Mouse (Mus musculus): ENCODE results near the gene Klhl18. TPM values are rescaled to one million over a fixed set of nuclear protein-coding genes. Genes with fewer than 3 reads are reported as not detected.

The Klhl18 gene
- total and polyA plus RNA-seq, 2 experiments from 2014 or later, result 19.0 to 32.1 TPM

- Histone ChIP-seq H3K9me3 (ENCODE audit: low read length) (no peaks in the 10 kb centered on the region), H3K9ac (replicated peaks; ENCODE audit: low read length) (no peak overlapping the region), H3K36me3 (ENCODE audit: insufficient read depth, low read length) (no peaks in the 10 kb centered on the region), H3K4me2 (ENCODE audit: low read depth, low read length) (no peak overlapping the region), H3K27ac (no peak overlapping the region), H3K4me1 (ENCODE audit: insufficient read depth, low read length) (no peaks in the 10 kb centered on the region), H3K4me3 (ENCODE audit: low read length) (no peak overlapping the region), H3K27me3 (ENCODE audit: insufficient read depth, low read length) (no peaks in the 10 kb centered on the region)
- DNase-seq (ENCODE audit: low spot score), result no peak
- peak; percentile 51 for TF ChIP-seq CTCF (IDR thresholded peaks at IDR 0.05; ENCODE audit: low read depth)
- ATAC-seq, result no peak
- WGBS, result 87% methylated on average over 3 of the region's 3 CpGs
Observed at GRCm38 (mm10) chr9:110466179-110466578, 10.3 kb downstream of the Klhl18 start.

GRCm38 (mm10) chr9:110465336-110465735, 11.2 kb downstream of the Klhl18 start:
- Histone ChIP-seq H3K9ac (replicated peaks; ENCODE audit: low read length) (no peak overlapping the region), H3K4me2 (ENCODE audit: low read depth, low read length) (no peak overlapping the region), H3K27ac (no peak overlapping the region), H3K9me3 (ENCODE audit: low read length) (no peaks in the 10 kb centered on the region), H3K4me1 (ENCODE audit: insufficient read depth, low read length) (no peaks in the 10 kb centered on the region), H3K27me3 (ENCODE audit: insufficient read depth, low read length) (no peaks in the 10 kb centered on the region), H3K4me3 (ENCODE audit: low read length) (no peak overlapping the region), H3K36me3 (ENCODE audit: insufficient read depth, low read length) (no peaks in the 10 kb centered on the region)
- DNase-seq (ENCODE audit: low spot score) (no peak), ATAC-seq (no peak)
- WGBS, result 97% methylated on average over 6 of the region's 6 CpGs
- no peak for TF ChIP-seq CTCF (IDR thresholded peaks at IDR 0.05; ENCODE audit: low read depth)

GRCm38 (mm10) chr9:110463983-110464591, 12.4 kb downstream of the Klhl18 start:
- no peak overlapping the region for H3K4me3 ChIP-seq (ENCODE audit: low read length)
- ATAC-seq (no peak), DNase-seq (ENCODE audit: low spot score) (no peak)
- no peak for TF ChIP-seq CTCF (IDR thresholded peaks at IDR 0.05; ENCODE audit: low read depth)
- no peaks in the 10 kb centered on the region for H3K27me3 ChIP-seq (ENCODE audit: insufficient read depth, low read length)
- no peaks in the 10 kb centered on the region for H3K4me1 ChIP-seq (ENCODE audit: insufficient read depth, low read length)
- H3K36me3 ChIP-seq (ENCODE audit: insufficient read depth, low read length), result no peaks in the 10 kb centered on the region
- no peak overlapping the region for H3K4me2 ChIP-seq (ENCODE audit: low read depth, low read length)
- no peaks in the 10 kb centered on the region for H3K9me3 ChIP-seq (ENCODE audit: low read length)
- no peak overlapping the region for H3K27ac ChIP-seq
- H3K9ac ChIP-seq (replicated peaks; ENCODE audit: low read length), result no peak overlapping the region
- 92% methylated on average over 6 of the region's 6 CpGs for WGBS

- no peak for DNase-seq (ENCODE audit: low spot score)
- H3K9ac ChIP-seq (replicated peaks; ENCODE audit: low read length), result no peak overlapping the region
- H3K4me1 ChIP-seq (ENCODE audit: insufficient read depth, low read length), result no peaks in the 10 kb centered on the region
- H3K4me3 ChIP-seq (ENCODE audit: low read length), result no peak overlapping the region
- no peaks in the 10 kb centered on the region for H3K27me3 ChIP-seq (ENCODE audit: insufficient read depth, low read length)
- no peaks in the 10 kb centered on the region for H3K9me3 ChIP-seq (ENCODE audit: low read length)
- 81% methylated on average over 7 of the region's 7 CpGs for WGBS
- TF ChIP-seq CTCF (IDR thresholded peaks at IDR 0.05; ENCODE audit: low read depth), result no peak
- no peak for ATAC-seq
- no peak overlapping the region for H3K27ac ChIP-seq
- H3K4me2 ChIP-seq (ENCODE audit: low read depth, low read length), result no peak overlapping the region
- no peaks in the 10 kb centered on the region for H3K36me3 ChIP-seq (ENCODE audit: insufficient read depth, low read length)
Observed at GRCm38 (mm10) chr9:110462321-110462720, 14.2 kb downstream of the Klhl18 start.

GRCm38 (mm10) chr9:110460884-110461815, 15.3 kb downstream of the Klhl18 start:
- no peak for ATAC-seq
- no peak overlapping the region for H3K4me3 ChIP-seq (ENCODE audit: low read length)
- H3K27ac ChIP-seq, result no peak overlapping the region
- WGBS, result 90% methylated on average over 18 of the region's 18 CpGs
- H3K36me3 ChIP-seq (ENCODE audit: insufficient read depth, low read length), result no peaks in the 10 kb centered on the region
- no peak overlapping the region for H3K9ac ChIP-seq (replicated peaks; ENCODE audit: low read length)
- no peaks in the 10 kb centered on the region for H3K27me3 ChIP-seq (ENCODE audit: insufficient read depth, low read length)
- DNase-seq (ENCODE audit: low spot score), result no peak
- H3K4me1 ChIP-seq (ENCODE audit: insufficient read depth, low read length), result no peaks in the 10 kb centered on the region
- H3K4me2 ChIP-seq (ENCODE audit: low read depth, low read length), result no peak overlapping the region
- TF ChIP-seq CTCF (IDR thresholded peaks at IDR 0.05; ENCODE audit: low read depth), result no peak
- no peaks in the 10 kb centered on the region for H3K9me3 ChIP-seq (ENCODE audit: low read length)

GRCm38 (mm10) chr9:110459145-110459727, 17.3 kb downstream of the Klhl18 start:
- ATAC-seq (no peak), DNase-seq (ENCODE audit: low spot score) (no peak)
- WGBS, result 72% methylated on average over 2 of the region's 2 CpGs
- Histone ChIP-seq H3K9me3 (ENCODE audit: low read length) (no peaks in the 10 kb centered on the region), H3K4me1 (ENCODE audit: insufficient read depth, low read length) (no peaks in the 10 kb centered on the region), H3K4me3 (ENCODE audit: low read length) (no peak overlapping the region), H3K9ac (replicated peaks; ENCODE audit: low read length) (no peak overlapping the region), H3K27ac (no peak overlapping the region), H3K36me3 (ENCODE audit: insufficient read depth, low read length) (no peaks in the 10 kb centered on the region), H3K27me3 (ENCODE audit: insufficient read depth, low read length) (no peaks in the 10 kb centered on the region), H3K4me2 (ENCODE audit: low read depth, low read length) (no peak overlapping the region)
- no peak for TF ChIP-seq CTCF (IDR thresholded peaks at IDR 0.05; ENCODE audit: low read depth)

Data from hindbrain, postnatal 0 days (tissue).